Mouse (Mus musculus) ES-E14 (cell line): ENCODE data around the gene Faiml. TPM values are rescaled to one million over a fixed set of nuclear protein-coding genes. Genes with fewer than 3 reads are reported as not detected.

Source experiments
- DNase-seq: peaks from one replicate; pipeline ENCODE4 v3.0.0-alpha.2; 2013; ENCODE audit warnings: low read depth, low spot score
- H3K27ac ChIP-seq: 2 replicates; pipeline ENCODE4 v1.5.1; 2012; ENCODE audit warnings: low read depth, mild to moderate bottlenecking, low read length, moderate library complexity, mixed read lengths; ENCODE audit not compliant: poor library complexity, insufficient read depth, severe bottlenecking
- H3K36me3 ChIP-seq: 2 replicates; pipeline ENCODE4 v1.6.1; 2012; ENCODE audit warnings: mild to moderate bottlenecking, low read length, moderate library complexity, mixed read lengths; ENCODE audit not compliant: control insufficient read depth, poor library complexity, insufficient read depth, severe bottlenecking
- H3K4me1 ChIP-seq, 2 experiments: fragments of 150-350 bp in 1 of 2; sonication (generic) in 1 of 2; 2 replicates each; pipeline ENCODE4 v1.6.1; 2012; ENCODE audit warnings: low read length in 2 of 2, mild to moderate bottlenecking in 1 of 2, mixed read lengths in 1 of 2; ENCODE audit not compliant: control insufficient read depth in 2 of 2, insufficient read depth in 2 of 2, poor library complexity in 1 of 2
- H3K4me3 ChIP-seq, 2 experiments: fragments of 150-350 bp in 1 of 2; sonication (generic) in 1 of 2; 2 replicates each; pipeline ENCODE4 v1.5.1; 2012; ENCODE audit warnings: low read length in 2 of 2, low read depth in 1 of 2, mild to moderate bottlenecking in 1 of 2, mixed read lengths in 1 of 2; ENCODE audit not compliant: insufficient read depth in 1 of 2, poor library complexity in 1 of 2, severe bottlenecking in 1 of 2
- H3K9ac ChIP-seq: 2 replicates; pipeline ENCODE4 v1.6.1; 2012; ENCODE audit warnings: low read depth, mild to moderate bottlenecking, low read length, mixed read lengths; ENCODE audit not compliant: poor library complexity, insufficient read depth, severe bottlenecking
- H3K9me3 ChIP-seq: fragments of 150-350 bp; sonication (generic); 2 replicates; pipeline ENCODE4 v1.6.1; 2012; ENCODE audit warnings: low read depth, mild to moderate bottlenecking, low read length; ENCODE audit not compliant: control insufficient read depth, insufficient read depth
- CHD2 ChIP-seq: IDR thresholded peaks from 2 replicates; pipeline ENCODE4 v1.6.1; 2014; ENCODE audit warnings: mild to moderate bottlenecking, low read depth, low read length, inconsistent platforms
- HCFC1 ChIP-seq: IDR thresholded peaks from 2 replicates; pipeline ENCODE4 v1.6.1; 2012; ENCODE audit warnings: low read length, inconsistent platforms, borderline replicate concordance; ENCODE audit not compliant: insufficient read depth
- MAFK ChIP-seq: IDR thresholded peaks from 2 replicates; pipeline ENCODE4 v1.6.1; 2014; ENCODE audit warnings: mild to moderate bottlenecking, low read depth, low read length, inconsistent platforms; ENCODE audit not compliant: insufficient read depth
- ZC3H11A ChIP-seq: IDR thresholded peaks from 2 replicates; pipeline ENCODE4 v1.6.1; 2012; ENCODE audit warnings: low read depth, mild to moderate bottlenecking, inconsistent platforms, low read length, borderline replicate concordance
- ZNF384 ChIP-seq: IDR thresholded peaks from 2 replicates; pipeline ENCODE4 v1.6.1; 2012; ENCODE audit warnings: low read depth, low read length, inconsistent platforms
- in situ Hi-C, 2 experiments: fragments of 600-800 bp; cut with MboI; formaldehyde crosslinking; loops; one replicate each; pipeline ENCODE4 v1.15.1; 2025; ENCODE audit warnings: low sequenced_read_pairs in 2 of 2, inconsistent platforms in 1 of 2; ENCODE audit not compliant: unreplicated experiment in 2 of 2
- total RNA-seq: library from RNA; depleted of rRNA; stranded (reverse); fragments of 300-350 nt; gene quantifications from 2 replicates; pipeline ENCODE4 v1.2.3, GENCODE M21; 2012

Faiml gene
- total RNA-seq, 1 experiment, result not detected

DNA sequence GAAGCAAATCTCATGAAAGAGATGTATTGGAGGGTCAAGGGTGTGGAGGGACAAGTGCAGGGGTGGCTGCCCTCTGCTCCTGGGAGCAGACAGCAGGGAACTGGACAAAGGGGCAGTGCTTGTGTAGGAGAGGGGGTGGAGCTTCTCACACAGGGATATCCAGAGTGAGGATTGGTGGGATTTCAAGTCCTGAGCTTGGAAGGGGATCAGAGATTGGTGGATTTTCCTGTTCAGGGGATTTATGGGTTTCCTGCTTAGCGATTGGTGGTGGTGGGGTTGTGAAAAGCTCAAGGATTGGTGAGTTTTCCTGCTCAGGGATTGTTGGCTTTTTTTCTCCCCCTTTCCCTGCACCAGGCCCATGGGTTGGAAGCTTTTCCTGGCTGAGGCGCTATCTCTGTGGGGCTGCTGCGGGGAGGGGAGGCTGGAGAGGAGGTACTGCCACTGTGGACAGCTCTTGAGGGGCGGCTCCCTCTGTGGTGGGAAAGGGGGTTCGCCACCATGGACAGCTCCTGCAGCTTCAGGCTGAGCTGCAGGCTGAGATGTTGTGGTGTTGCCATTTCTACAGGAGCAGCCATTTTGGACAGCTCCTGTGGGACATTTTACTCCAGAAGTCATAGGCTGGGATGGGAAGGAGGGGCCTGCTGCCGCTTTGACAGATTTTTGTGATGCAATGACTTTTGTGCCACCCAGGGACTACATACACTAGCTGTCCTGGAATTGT lies 18.9 kb downstream of the Faiml start:
- TF ChIP-seq MAFK (no peak), ZC3H11A (0 out of 2 replicates have a peak, but pooled peaks have one; percentile 57), CHD2 (0 out of 2 replicates have a peak, but pooled peaks have one; percentile 23), ZNF384 (no peak), HCFC1 (0 out of 2 replicates have a peak, but pooled peaks have one; percentile 40)
- Histone ChIP-seq H3K9ac (no peak overlapping the region), H3K4me1 (no peaks in the 10 kb centered on the region), H3K4me3 (0 out of 4 replicates have a peak overlapping the region, but pooled peaks of 1 of the 2 experiments have one; percentile 13), H3K27ac (no peak overlapping the region), H3K9me3 (no peaks in the 10 kb centered on the region), H3K36me3 (no peaks in the 10 kb centered on the region)
- in situ Hi-C loops, result no loop called here
- peak; percentile 56 for DNase-seq

DNA sequence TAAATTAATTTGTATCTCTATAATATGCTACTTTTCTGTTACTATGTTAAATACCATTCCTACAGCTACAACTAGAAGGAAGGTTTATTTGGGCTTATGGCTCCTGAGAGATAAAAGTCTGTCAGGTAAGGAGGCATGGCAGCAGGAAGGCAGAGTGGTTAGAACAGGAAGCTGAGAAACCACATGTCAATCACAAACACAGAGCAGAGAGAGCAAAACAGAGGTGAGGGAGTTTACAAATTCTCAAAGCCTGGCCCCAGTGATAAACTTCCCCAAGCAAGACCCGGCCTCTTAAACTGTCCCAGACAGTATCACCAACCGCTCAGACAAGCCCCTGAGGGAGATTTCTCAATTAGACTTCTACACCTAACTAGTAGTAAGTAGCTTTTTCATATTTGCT lies 20.9 kb downstream of the Faiml start:
- Histone ChIP-seq H3K4me3 (no peak overlapping the region), H3K36me3 (no peaks in the 10 kb centered on the region), H3K9me3 (no peaks in the 10 kb centered on the region), H3K4me1 (no peaks in the 10 kb centered on the region), H3K9ac (no peak overlapping the region), H3K27ac (no peak overlapping the region)
- DNase-seq, result no peak
- no peak for TF ChIP-seq ZC3H11A
- TF ChIP-seq MAFK, result no peak
- TF ChIP-seq HCFC1, result no peak
- TF ChIP-seq CHD2, result no peak
- TF ChIP-seq ZNF384, result no peak
- in situ Hi-C loops, result no loop called here

DNA sequence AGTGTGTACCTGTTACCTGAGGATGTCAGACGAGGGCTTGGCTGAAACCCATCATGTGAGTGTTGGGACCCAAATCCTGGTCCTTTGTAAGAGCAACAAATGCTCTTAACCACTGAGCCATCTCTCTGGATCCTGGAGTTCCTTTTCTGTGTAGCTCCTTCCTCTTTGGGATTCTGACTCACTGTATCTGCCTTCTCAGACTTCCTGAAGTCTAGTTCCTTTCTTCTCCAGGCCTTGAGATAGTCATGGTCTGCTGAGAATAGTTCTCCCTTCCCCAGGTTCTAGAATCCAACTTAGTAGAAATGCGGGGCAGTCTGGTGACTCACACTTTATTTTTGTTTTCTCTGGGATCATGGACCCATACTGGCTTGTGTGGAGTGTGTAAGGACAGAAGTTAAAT lies 24.4 kb downstream of the Faiml start:
- no peak for TF ChIP-seq ZC3H11A
- TF ChIP-seq CHD2, result no peak
- TF ChIP-seq ZNF384, result no peak
- no peak for TF ChIP-seq HCFC1
- in situ Hi-C loops, result no loop called here

DNA sequence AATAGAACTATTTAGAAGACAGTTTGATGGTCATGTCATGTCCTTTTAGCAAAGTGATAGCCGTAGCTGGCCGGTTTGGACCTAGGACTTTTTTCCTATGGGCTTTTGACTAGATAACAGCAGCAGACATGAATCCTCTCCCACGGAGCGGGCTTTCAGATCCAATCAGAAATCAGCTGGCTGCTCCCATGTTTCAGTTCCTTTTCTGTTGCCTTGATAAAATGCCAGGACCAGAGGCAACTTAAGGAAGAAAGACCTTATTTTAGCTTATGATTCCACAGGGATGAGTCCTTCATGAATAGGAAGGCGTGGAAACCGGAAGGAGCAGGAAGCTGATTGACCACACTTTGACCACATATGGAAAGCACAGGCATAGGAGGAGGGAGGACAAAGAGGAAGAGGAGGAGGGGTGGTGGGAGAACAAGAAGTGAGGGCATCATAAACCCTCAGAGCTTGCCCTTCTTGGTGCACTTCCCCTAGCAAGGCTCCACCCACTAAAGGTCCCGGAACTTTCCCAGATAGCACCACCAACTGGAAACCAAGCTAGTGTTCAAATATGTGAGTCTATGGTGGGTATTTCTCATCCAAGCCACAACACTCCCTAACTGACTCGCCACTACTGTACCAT lies 53.9 kb downstream of the Faiml start:
- TF ChIP-seq ZNF384 (no peak), HCFC1 (no peak)
- no peaks in the 10 kb centered on the region for H3K9me3 ChIP-seq
- H3K9ac ChIP-seq, result no peak overlapping the region
- DNase-seq, result no peak
- no peaks in the 10 kb centered on the region for H3K36me3 ChIP-seq
- no peak overlapping the region for H3K27ac ChIP-seq
- H3K4me1 ChIP-seq, result peaks cover 0 to 3% of the 10 kb centered on the region in 2 experiments; a peak in 1 of 4 replicates
- H3K4me3 ChIP-seq, result no peak overlapping the region
- in situ Hi-C loops, result no loop called here

More for the DNA sequence above, 24.4 kb downstream of the Faiml start:
- no peaks in the 10 kb centered on the region for H3K36me3 ChIP-seq
- no peaks in the 10 kb centered on the region for H3K4me1 ChIP-seq
- no peak overlapping the region for H3K4me3 ChIP-seq
- no peak overlapping the region for H3K9ac ChIP-seq
- no peaks in the 10 kb centered on the region for H3K9me3 ChIP-seq
- no peak overlapping the region for H3K27ac ChIP-seq
- DNase-seq, result no peak
